13 mouse cellular contexts compared by ENCODE assay signal in the genomic region with DNA sequence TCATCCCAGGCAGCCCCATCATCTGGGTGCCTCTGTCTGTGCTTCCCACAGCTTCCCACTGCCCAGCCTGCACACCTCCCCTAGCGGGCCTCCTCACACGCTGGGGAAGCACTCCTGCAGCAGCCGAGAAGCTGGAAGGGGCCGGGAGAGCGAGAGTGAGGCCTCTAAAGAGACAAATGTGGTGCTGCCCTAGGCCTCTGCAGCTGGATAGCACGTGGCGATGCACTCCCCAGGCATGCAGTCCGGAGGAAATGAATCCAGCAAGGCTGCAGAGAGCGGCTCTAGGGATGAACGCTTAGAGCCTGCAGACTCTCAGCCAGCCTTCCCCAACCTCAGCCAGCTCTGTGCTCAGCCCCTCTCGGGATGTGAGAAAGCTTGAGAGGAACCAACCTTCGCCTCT. TPM values are rescaled to one million over a fixed set of nuclear protein-coding genes. Genes with fewer than 3 reads are reported as not detected.
DNase-seq lines count a peak whose midpoint lies in the region; ATAC-seq and TF ChIP-seq lines count a peak whose summit lies in the region.
"Had no signal": no experiment of that assay in that cellular context is flagged by ENCODE, and none has a peak within 500 bp of the region (broad histone marks: within the 10 kb centered on the region; RNA-seq: fewer than 3 reads in every experiment).

No protein-coding gene starts in this region.

- H3K27ac ChIP-seq in embryonic facial prominence, embryonic 13.5 days = peak overlapping the region; percentile 68
- peak overlapping the region; percentile 34 for H3K27ac ChIP-seq in limb, embryonic 14.5 days (replicated peaks; ENCODE audit: low read depth, low read length)
- H3K27ac ChIP-seq: forebrain, embryonic 15.5 days; midbrain, embryonic 15.5 days had no signal

- no peak overlapping the region for H3K4me3 ChIP-seq in embryonic facial prominence, embryonic 13.5 days
- no peak overlapping the region for H3K4me3 ChIP-seq in limb, embryonic 14.5 days (replicated peaks; ENCODE audit: low read length)
- H3K4me3 ChIP-seq: forebrain, embryonic 15.5 days; midbrain, embryonic 15.5 days had no signal

- peak; percentile 12; the same call in 1 of the 2 replicates for ATAC-seq in embryonic facial prominence, embryonic 13.5 days (ENCODE audit: insufficient number of reproducible peaks, insufficient read depth, low FRiP score, low TSS enrichment, low read depth)
- ATAC-seq in limb, embryonic 14.5 days (ENCODE audit: low FRiP score, low read depth) = peak; percentile 54
- ATAC-seq: forebrain, embryonic 15.5 days; midbrain, embryonic 15.5 days had no signal

- peak overlapping the region; percentile 3; the same call in 1 of the 2 replicates for H3K4me2 ChIP-seq in embryonic facial prominence, embryonic 13.5 days
- H3K4me2 ChIP-seq in limb, embryonic 14.5 days (replicated peaks; ENCODE audit: low read depth, low read length, severe bottlenecking) = no peak overlapping the region
- H3K4me2 ChIP-seq: forebrain, embryonic 15.5 days; midbrain, embryonic 15.5 days had no signal

- 9% methylated on average over 12 of the region's 12 CpGs for WGBS in embryonic facial prominence, embryonic 13.5 days
- WGBS in limb, embryonic 14.5 days = 12% methylated on average over 12 of the region's 12 CpGs

- peak overlapping the region; percentile 47; the same call in 1 of the 2 replicates for H3K9ac ChIP-seq in embryonic facial prominence, embryonic 13.5 days
- H3K9ac ChIP-seq in limb, embryonic 14.5 days (ENCODE audit: low read depth, low read length, severe bottlenecking) = no peak overlapping the region
- H3K9ac ChIP-seq: forebrain, embryonic 15.5 days; midbrain, embryonic 15.5 days had no signal

- no peak for TF ChIP-seq POLR2A in limb, embryonic 14.5 days (IDR thresholded peaks at IDR 0.05; ENCODE audit: borderline replicate concordance, extremely low read depth, insufficient read depth, insufficient read length)

- no peaks in the 10 kb centered on the region for H3K36me3 ChIP-seq in embryonic facial prominence, embryonic 13.5 days
- H3K36me3 ChIP-seq in limb, embryonic 14.5 days (ENCODE audit: control insufficient read depth, insufficient read depth, low read length) = no peaks in the 10 kb centered on the region
- H3K36me3 ChIP-seq: forebrain, embryonic 15.5 days; G1E; midbrain, embryonic 15.5 days had no signal

- peaks cover 4% of the 10 kb centered on the region; the same call in 1 of the 2 replicates for H3K27me3 ChIP-seq in embryonic facial prominence, embryonic 13.5 days
- H3K27me3 ChIP-seq in limb, embryonic 14.5 days (ENCODE audit: control insufficient read depth, insufficient read depth, low read length) = no peaks in the 10 kb centered on the region
- H3K27me3 ChIP-seq: forebrain, embryonic 15.5 days; midbrain, embryonic 15.5 days had no signal

- H3K9me3 ChIP-seq in embryonic facial prominence, embryonic 13.5 days = no peaks in the 10 kb centered on the region
- H3K9me3 ChIP-seq in limb, embryonic 14.5 days (ENCODE audit: control insufficient read depth, low read length) = no peaks in the 10 kb centered on the region
- H3K9me3 ChIP-seq: forebrain, embryonic 15.5 days; G1E; midbrain, embryonic 15.5 days had no signal

- DNase-seq in gastrocnemius, postnatal 10 days = peak; percentile 39
- DNase-seq in gastrocnemius, postnatal 36 days = no peak
- DNase-seq in kidney, postnatal 10 days = peak; percentile 44
- DNase-seq in kidney, adult 18-20 months = no peak
- DNase-seq in limb, embryonic 14.5 days (ENCODE audit: low spot score) = peak; percentile 54
- DNase-seq in adrenal gland, postnatal 36 days = no peak
- DNase-seq in adrenal gland, postnatal 14 days = no peak
- DNase-seq: kidney, postnatal 14 days; lung, adult 2 months had no signal

- H3K4me1 ChIP-seq in embryonic facial prominence, embryonic 13.5 days = peaks cover 67% of the 10 kb centered on the region
- peaks cover 59% of the 10 kb centered on the region for H3K4me1 ChIP-seq in limb, embryonic 14.5 days (ENCODE audit: control insufficient read depth, insufficient read depth, low read length)

- intact Hi-C loops in gastrocnemius, postnatal 36 days (cut with DNase I) = no loop called here

RNA-seq across cellular contexts. Expression of gene Wnt11, which starts 35.9 kb away (rescaled TPM):
- total RNA-seq in gastrocnemius, postnatal 10 days (2021) = 10 to 100 TPM; 10.5 to 12.8 TPM
- total RNA-seq in gastrocnemius, postnatal 36 days (2021) = 1 to 10 TPM; 5.4 to 8.2 TPM
- polyA plus RNA-seq in embryonic facial prominence, embryonic 13.5 days (2015; fragmentation: Nextera tagmentation; extraction: Ambion mirVana) = 10.8 and 12.4 TPM in 2 replicates
- polyA plus RNA-seq in limb, embryonic 14.5 days (2012; rRNA removed) = 115 and 178 TPM in 2 replicates
- 39.1 and 40.1 TPM in 2 replicates for polyA plus RNA-seq in limb, embryonic 14.5 days (2014; fragmentation: Nextera tagmentation; extraction: Ambion mirVana)
- total RNA-seq in adrenal gland, postnatal 36 days (2021) = 1 to 10 TPM; 2.6 to 3.6 TPM
- total RNA-seq in adrenal gland, postnatal 14 days (2021) = 1.8 and 7.4 TPM in 2 replicates
- total RNA-seq: G1E had no signal
- polyA plus RNA-seq: G1E had no signal

Comparison
In these comparisons a context has a peak if more than half of its experiments do, and no peak if none do; other contexts are left out.
1. DNase-seq: peak in gastrocnemius, postnatal 10 days (single experiment), kidney, postnatal 10 days (single experiment) and limb, embryonic 14.5 days (single experiment); none in gastrocnemius, postnatal 36 days (0 of 2), kidney, adult 18-20 months (single experiment), adrenal gland, postnatal 36 days (0 of 2) and adrenal gland, postnatal 14 days (single experiment).